Mouse (Mus musculus): ENCODE results near the gene Mad1l1. TPM values are rescaled to one million over a fixed set of nuclear protein-coding genes. Genes with fewer than 3 reads are reported as not detected.

Mad1l1 gene
- polyA plus RNA-seq, 1 experiment from 2014 or later: 32.0 TPM

DNA sequence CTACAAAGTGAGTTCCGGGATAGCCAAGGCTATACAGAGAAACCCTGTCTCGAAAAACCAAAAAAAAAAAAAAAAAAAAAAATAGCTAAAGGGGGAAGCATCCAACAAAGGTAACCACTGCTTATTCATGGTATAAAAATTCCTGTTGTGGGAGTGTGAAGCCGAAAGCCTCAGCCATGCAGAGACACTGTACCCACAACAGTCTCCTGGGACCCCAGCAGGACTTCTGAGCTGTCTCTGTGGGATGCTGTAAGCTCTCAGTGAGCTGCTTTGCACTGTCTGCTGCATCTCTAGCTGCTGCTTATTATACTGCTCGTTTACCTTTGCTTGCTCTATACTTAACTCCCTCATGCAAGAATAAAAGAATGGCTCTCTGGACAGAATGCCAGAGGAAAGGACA, 23.1 kb downstream of the Mad1l1 start:
- Histone ChIP-seq H3K4me3 (ENCODE audit: low read depth, low read length) (no peak overlapping the region), H3K36me3 (ENCODE audit: control insufficient read depth, insufficient read depth, low read length) (peaks cover 25% of the 10 kb centered on the region), H3K27me3 (ENCODE audit: control insufficient read depth, insufficient read depth, low read depth, low read length) (no peaks in the 10 kb centered on the region), H3K9ac (ENCODE audit: low read depth, low read length) (no peak overlapping the region), H3K4me2 (ENCODE audit: low read length) (no peak overlapping the region), H3K4me1 (ENCODE audit: control insufficient read depth, insufficient read depth, low read length) (no peaks in the 10 kb centered on the region), H3K9me3 (replicated peaks; ENCODE audit: control insufficient read depth, low read length, poor library complexity, severe bottlenecking) (no peaks in the 10 kb centered on the region), H3K27ac (ENCODE audit: low read length) (no peak overlapping the region)
- WGBS: 87% methylated on average over 4 of the region's 4 CpGs
- ATAC-seq: no peak

DNA sequence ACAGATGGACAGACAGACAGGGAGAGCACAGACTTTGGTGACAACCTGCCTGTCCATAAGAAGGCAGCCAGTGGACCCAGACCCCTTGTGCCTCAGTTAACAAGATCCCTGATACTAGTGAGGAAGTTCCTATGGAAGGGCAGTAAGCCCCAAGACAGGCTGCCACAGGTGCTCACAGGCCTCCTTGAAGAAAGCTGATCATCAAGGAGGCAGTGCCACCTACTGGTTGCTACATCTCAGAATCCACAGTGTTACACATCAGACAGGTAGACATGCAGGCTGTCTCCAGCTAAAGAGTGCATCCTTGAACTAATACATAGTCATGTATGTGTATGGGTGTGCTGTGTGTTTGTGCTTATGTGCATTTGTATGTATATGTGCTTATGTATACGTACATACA, 29.2 kb downstream of the Mad1l1 start:
- Histone ChIP-seq H3K27me3 (ENCODE audit: control insufficient read depth, insufficient read depth, low read depth, low read length) (no peaks in the 10 kb centered on the region), H3K4me1 (ENCODE audit: control insufficient read depth, insufficient read depth, low read length) (no peaks in the 10 kb centered on the region), H3K27ac (ENCODE audit: low read length) (no peak overlapping the region), H3K4me3 (ENCODE audit: low read depth, low read length) (no peak overlapping the region), H3K36me3 (ENCODE audit: control insufficient read depth, insufficient read depth, low read length) (peaks cover 8% of the 10 kb centered on the region; the same call in 1 of the 2 replicates), H3K9ac (ENCODE audit: low read depth, low read length) (no peak overlapping the region), H3K4me2 (ENCODE audit: low read length) (no peak overlapping the region), H3K9me3 (replicated peaks; ENCODE audit: control insufficient read depth, low read length, poor library complexity, severe bottlenecking) (no peaks in the 10 kb centered on the region)
- ATAC-seq: peak; percentile 45; the same call in 1 of the 2 replicates
- WGBS: 91% methylated on average over 1 of the region's 1 CpGs

DNA sequence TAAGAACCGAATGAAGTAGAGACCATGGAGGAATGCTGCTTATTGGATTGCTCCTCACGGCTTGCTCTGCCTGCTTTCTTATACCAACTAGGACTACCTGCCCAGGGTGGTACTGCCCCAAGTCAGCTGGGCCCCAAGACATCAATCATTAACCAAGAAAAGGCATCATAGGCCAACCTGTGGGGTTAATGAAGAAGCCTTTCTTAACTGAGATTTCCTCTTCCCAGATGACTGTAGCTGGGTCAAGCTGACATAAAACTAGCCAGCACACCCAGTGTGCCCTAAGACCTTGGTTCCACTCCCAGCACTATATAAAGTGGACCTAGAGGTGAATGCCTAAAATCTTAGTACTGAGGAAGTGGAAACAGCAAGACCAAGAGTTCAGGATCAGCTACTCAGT, 32.2 kb downstream of the Mad1l1 start:
- ATAC-seq: no peak
- Histone ChIP-seq H3K9ac (ENCODE audit: low read depth, low read length) (no peak overlapping the region), H3K4me3 (ENCODE audit: low read depth, low read length) (no peak overlapping the region), H3K9me3 (replicated peaks; ENCODE audit: control insufficient read depth, low read length, poor library complexity, severe bottlenecking) (no peaks in the 10 kb centered on the region), H3K27me3 (ENCODE audit: control insufficient read depth, insufficient read depth, low read depth, low read length) (no peaks in the 10 kb centered on the region), H3K27ac (ENCODE audit: low read length) (no peak overlapping the region), H3K4me1 (ENCODE audit: control insufficient read depth, insufficient read depth, low read length) (no peaks in the 10 kb centered on the region), H3K36me3 (ENCODE audit: control insufficient read depth, insufficient read depth, low read length) (peaks cover 3% of the 10 kb centered on the region; the same call in 1 of the 2 replicates), H3K4me2 (ENCODE audit: low read length) (no peak overlapping the region)
- WGBS: 100% methylated on average over 2 of the region's 2 CpGs

DNA sequence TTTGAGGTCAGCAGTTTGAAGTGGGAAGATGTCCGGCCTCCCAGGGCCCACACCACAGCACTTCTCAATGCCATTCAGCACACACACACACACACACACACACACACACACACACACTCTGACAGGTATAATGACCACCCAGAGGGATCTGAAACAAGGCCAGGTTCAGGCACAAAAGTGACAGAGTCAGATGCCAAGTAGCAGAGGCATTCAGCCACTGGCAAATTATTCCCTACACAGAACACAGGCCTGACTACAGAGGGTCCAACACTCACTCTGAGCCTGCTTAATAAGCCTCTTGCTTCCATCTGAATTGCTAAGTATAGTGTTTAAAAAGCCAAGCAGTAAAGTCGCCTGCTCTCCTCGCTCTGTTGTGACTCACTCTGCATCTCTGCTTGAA, 33.1 kb downstream of the Mad1l1 start:
- Histone ChIP-seq H3K36me3 (ENCODE audit: control insufficient read depth, insufficient read depth, low read length) (0 out of 2 replicates have a peak, but pooled peaks cover 2% of the 10 kb centered on the region), H3K9ac (ENCODE audit: low read depth, low read length) (no peak overlapping the region), H3K27ac (ENCODE audit: low read length) (no peak overlapping the region), H3K4me1 (ENCODE audit: control insufficient read depth, insufficient read depth, low read length) (no peaks in the 10 kb centered on the region), H3K9me3 (replicated peaks; ENCODE audit: control insufficient read depth, low read length, poor library complexity, severe bottlenecking) (no peaks in the 10 kb centered on the region), H3K27me3 (ENCODE audit: control insufficient read depth, insufficient read depth, low read depth, low read length) (no peaks in the 10 kb centered on the region), H3K4me3 (ENCODE audit: low read depth, low read length) (no peak overlapping the region), H3K4me2 (ENCODE audit: low read length) (no peak overlapping the region)
- no peak for ATAC-seq
- WGBS: 73% methylated on average over 3 of the region's 3 CpGs

DNA sequence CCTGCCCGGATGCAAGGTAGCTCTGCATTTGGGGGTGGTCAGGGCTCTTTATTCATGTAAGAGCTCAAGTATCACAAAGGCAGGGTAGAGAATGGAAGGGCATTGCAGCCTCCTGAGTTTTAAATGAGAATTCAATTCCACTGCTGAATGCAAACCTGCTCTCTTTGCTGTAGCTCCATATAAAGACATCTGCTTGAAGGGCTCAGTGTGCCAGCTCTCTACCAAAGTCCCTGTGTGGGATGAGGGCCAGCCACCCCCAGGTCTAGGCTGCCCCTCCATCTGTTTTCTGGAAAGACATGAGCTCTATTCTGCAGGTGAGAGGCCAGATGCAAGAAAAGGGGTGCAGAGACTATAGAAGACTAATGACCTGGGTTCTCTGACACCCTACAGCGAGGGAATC, 36.6 kb downstream of the Mad1l1 start:
- no peak overlapping the region for H3K27ac ChIP-seq (ENCODE audit: low read length)
- H3K4me3 ChIP-seq (ENCODE audit: low read depth, low read length): no peak overlapping the region
- 91% methylated on average over 2 of the region's 2 CpGs for WGBS
- H3K27me3 ChIP-seq (ENCODE audit: control insufficient read depth, insufficient read depth, low read depth, low read length): no peaks in the 10 kb centered on the region
- H3K9me3 ChIP-seq (replicated peaks; ENCODE audit: control insufficient read depth, low read length, poor library complexity, severe bottlenecking): no peaks in the 10 kb centered on the region
- ATAC-seq: no peak
- no peak overlapping the region for H3K4me2 ChIP-seq (ENCODE audit: low read length)
- H3K9ac ChIP-seq (ENCODE audit: low read depth, low read length): no peak overlapping the region
- H3K4me1 ChIP-seq (ENCODE audit: control insufficient read depth, insufficient read depth, low read length): 0 out of 2 replicates have a peak, but pooled peaks cover 3% of the 10 kb centered on the region
- 0 out of 2 replicates have a peak, but pooled peaks cover 2% of the 10 kb centered on the region for H3K36me3 ChIP-seq (ENCODE audit: control insufficient read depth, insufficient read depth, low read length)

DNA sequence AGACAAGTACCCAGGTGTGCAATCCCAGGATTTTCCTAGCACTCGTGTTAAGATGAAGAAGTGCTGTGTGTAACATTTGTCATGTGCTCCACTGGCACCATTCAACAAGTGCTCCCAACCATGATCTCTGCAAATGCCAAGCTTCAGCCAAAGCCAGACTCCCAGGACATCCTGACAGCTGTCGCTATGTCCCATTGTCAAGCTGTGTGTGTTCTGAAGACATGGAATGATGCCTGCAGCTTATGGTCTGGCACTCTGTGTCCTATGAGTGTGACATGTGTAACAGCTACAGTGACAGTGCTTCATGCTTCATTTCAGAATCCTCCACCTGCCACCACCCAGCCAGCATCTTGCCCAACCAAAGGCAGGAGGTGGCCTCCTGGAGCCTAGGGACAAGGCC, 37.3 kb downstream of the Mad1l1 start:
- Histone ChIP-seq H3K4me3 (ENCODE audit: low read depth, low read length) (no peak overlapping the region), H3K9ac (ENCODE audit: low read depth, low read length) (no peak overlapping the region), H3K4me1 (ENCODE audit: control insufficient read depth, insufficient read depth, low read length) (0 out of 2 replicates have a peak, but pooled peaks cover 3% of the 10 kb centered on the region), H3K27ac (ENCODE audit: low read length) (no peak overlapping the region), H3K9me3 (replicated peaks; ENCODE audit: control insufficient read depth, low read length, poor library complexity, severe bottlenecking) (no peaks in the 10 kb centered on the region), H3K4me2 (ENCODE audit: low read length) (no peak overlapping the region), H3K27me3 (ENCODE audit: control insufficient read depth, insufficient read depth, low read depth, low read length) (no peaks in the 10 kb centered on the region), H3K36me3 (ENCODE audit: control insufficient read depth, insufficient read depth, low read length) (0 out of 2 replicates have a peak, but pooled peaks cover 2% of the 10 kb centered on the region)
- 88% methylated on average over 2 of the region's 2 CpGs for WGBS
- no peak for ATAC-seq

DNA sequence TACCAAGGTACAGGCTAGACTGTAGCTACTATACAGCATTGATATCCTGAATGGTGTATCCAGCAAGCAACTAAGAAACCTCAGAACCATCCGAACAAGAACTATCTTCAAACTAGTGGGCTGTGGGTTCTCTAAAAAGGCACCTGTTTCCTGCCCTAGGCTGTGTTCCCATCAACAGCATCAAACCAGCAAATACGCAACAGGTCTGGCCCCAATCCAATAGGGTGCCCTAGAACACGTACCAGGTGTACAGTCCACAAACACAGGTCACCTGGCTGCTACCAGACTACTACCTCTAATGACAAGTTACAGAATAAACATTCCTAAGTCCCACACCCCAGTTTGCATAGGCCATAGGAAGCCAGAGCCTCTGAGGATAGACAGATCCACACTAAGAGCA, 38.5 kb downstream of the Mad1l1 start:
- H3K4me1 ChIP-seq (ENCODE audit: control insufficient read depth, insufficient read depth, low read length): 0 out of 2 replicates have a peak, but pooled peaks cover 3% of the 10 kb centered on the region
- no peak for ATAC-seq
- no peak overlapping the region for H3K4me2 ChIP-seq (ENCODE audit: low read length)
- no peak overlapping the region for H3K27ac ChIP-seq (ENCODE audit: low read length)
- no peak overlapping the region for H3K9ac ChIP-seq (ENCODE audit: low read depth, low read length)
- H3K4me3 ChIP-seq (ENCODE audit: low read depth, low read length): no peak overlapping the region
- H3K27me3 ChIP-seq (ENCODE audit: control insufficient read depth, insufficient read depth, low read depth, low read length): no peaks in the 10 kb centered on the region
- WGBS: 95% methylated on average over 3 of the region's 3 CpGs
- H3K36me3 ChIP-seq (ENCODE audit: control insufficient read depth, insufficient read depth, low read length): 0 out of 2 replicates have a peak, but pooled peaks cover 2% of the 10 kb centered on the region
- no peaks in the 10 kb centered on the region for H3K9me3 ChIP-seq (replicated peaks; ENCODE audit: control insufficient read depth, low read length, poor library complexity, severe bottlenecking)

DNA sequence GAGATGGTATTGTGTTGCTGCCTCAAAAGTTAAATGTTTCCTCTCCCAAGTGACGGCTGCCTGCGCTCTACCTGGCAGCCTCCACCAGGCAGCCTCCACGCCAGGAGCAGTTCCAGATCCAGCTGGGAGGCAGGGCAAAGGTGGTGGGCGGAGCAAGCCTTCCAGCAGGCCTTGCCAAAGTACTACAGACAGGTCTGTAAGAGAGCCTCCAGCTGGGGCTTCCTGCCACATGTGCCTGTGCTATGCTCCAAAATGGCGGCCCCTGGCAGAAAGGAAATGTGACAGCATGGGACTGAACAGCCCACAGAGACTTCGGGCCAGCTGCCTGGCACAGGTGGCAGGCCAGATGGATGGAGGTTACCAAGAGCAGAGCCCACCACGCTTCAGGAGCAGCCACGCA, 39.0 kb downstream of the Mad1l1 start:
- 0 out of 2 replicates have a peak, but pooled peaks cover 2% of the 10 kb centered on the region for H3K36me3 ChIP-seq (ENCODE audit: control insufficient read depth, insufficient read depth, low read length)
- H3K4me3 ChIP-seq (ENCODE audit: low read depth, low read length): no peak overlapping the region
- H3K4me2 ChIP-seq (ENCODE audit: low read length): no peak overlapping the region
- ATAC-seq: no peak
- no peak overlapping the region for H3K27ac ChIP-seq (ENCODE audit: low read length)
- 76% methylated on average over 8 of the region's 8 CpGs for WGBS
- H3K27me3 ChIP-seq (ENCODE audit: control insufficient read depth, insufficient read depth, low read depth, low read length): no peaks in the 10 kb centered on the region
- no peaks in the 10 kb centered on the region for H3K9me3 ChIP-seq (replicated peaks; ENCODE audit: control insufficient read depth, low read length, poor library complexity, severe bottlenecking)
- H3K9ac ChIP-seq (ENCODE audit: low read depth, low read length): no peak overlapping the region
- H3K4me1 ChIP-seq (ENCODE audit: control insufficient read depth, insufficient read depth, low read length): 0 out of 2 replicates have a peak, but pooled peaks cover 3% of the 10 kb centered on the region

DNA sequence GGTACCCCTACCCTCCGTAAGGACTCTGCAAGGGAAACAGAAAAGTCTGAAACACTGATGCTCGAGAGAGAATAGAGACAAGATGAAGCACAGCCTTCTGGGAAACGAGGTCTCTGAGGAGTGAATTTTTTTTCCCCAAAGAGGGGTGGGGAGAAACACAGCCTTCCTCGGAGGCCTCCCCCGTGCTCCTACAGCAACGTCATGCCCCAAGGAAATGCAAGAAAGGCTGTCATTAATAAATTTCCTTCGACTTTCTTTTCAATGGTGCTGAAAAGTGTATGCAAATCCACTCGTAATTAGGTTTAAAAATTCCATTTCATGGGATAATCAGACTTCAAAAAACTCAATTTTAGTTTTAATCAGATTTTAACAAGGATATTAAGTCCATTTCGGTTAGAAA, 41.1 kb downstream of the Mad1l1 start:
- no peak overlapping the region for H3K4me3 ChIP-seq (ENCODE audit: low read depth, low read length)
- H3K9me3 ChIP-seq (replicated peaks; ENCODE audit: control insufficient read depth, low read length, poor library complexity, severe bottlenecking): no peaks in the 10 kb centered on the region
- no peak overlapping the region for H3K9ac ChIP-seq (ENCODE audit: low read depth, low read length)
- 50% methylated on average over 9 of the region's 9 CpGs for WGBS
- H3K4me2 ChIP-seq (ENCODE audit: low read length): no peak overlapping the region
- 0 out of 2 replicates have a peak, but pooled peaks have one; percentile 45 for ATAC-seq
- 0 out of 2 replicates have a peak, but pooled peaks cover 2% of the 10 kb centered on the region for H3K36me3 ChIP-seq (ENCODE audit: control insufficient read depth, insufficient read depth, low read length)
- H3K27ac ChIP-seq (ENCODE audit: low read length): peak overlapping the region; percentile 23; the same call in 1 of the 2 replicates
- H3K4me1 ChIP-seq (ENCODE audit: control insufficient read depth, insufficient read depth, low read length): 0 out of 2 replicates have a peak, but pooled peaks cover 3% of the 10 kb centered on the region
- no peaks in the 10 kb centered on the region for H3K27me3 ChIP-seq (ENCODE audit: control insufficient read depth, insufficient read depth, low read depth, low read length)

Data from midbrain, embryonic 16.5 days (tissue).